Mouse (Mus musculus) hindbrain, embryonic 13.5 days (tissue): ENCODE data around the gene Dicer1. TPM values are rescaled to one million over a fixed set of nuclear protein-coding genes. Genes with fewer than 3 reads are reported as not detected.

Experiments used
- ATAC-seq: fragments of 200-750 bp; cut with Nextera tagmentation; 2 replicates; pipeline ENCODE4 v1.8.0; 2017; ENCODE audit warnings: moderate TSS enrichment; ENCODE audit not compliant: low FRiP score
- H3K27ac ChIP-seq: fragments of 300-500 bp; sonication (generic); 2 replicates; pipeline ENCODE4 v1.5.1; 2015; ENCODE audit warnings: inconsistent platforms, mild to moderate bottlenecking, moderate library complexity
- H3K27me3 ChIP-seq: fragments of 300-500 bp; sonication (generic); 2 replicates; pipeline ENCODE4 v1.6.1; 2015; ENCODE audit warnings: mild to moderate bottlenecking, inconsistent platforms
- H3K36me3 ChIP-seq: fragments of 300-500 bp; sonication (generic); 2 replicates; pipeline ENCODE4 v1.6.1; 2015; ENCODE audit warnings: mild to moderate bottlenecking, inconsistent platforms
- H3K4me1 ChIP-seq: fragments of 300-500 bp; sonication (generic); replicated peaks from 2 replicates; pipeline ENCODE4 v1.6.1; 2015; ENCODE audit warnings: inconsistent platforms
- H3K4me2 ChIP-seq: fragments of 300-500 bp; sonication (generic); 2 replicates; pipeline ENCODE4 v1.6.1; 2015; ENCODE audit warnings: inconsistent platforms, mild to moderate bottlenecking, moderate library complexity
- H3K4me3 ChIP-seq: fragments of 300-500 bp; sonication (generic); 2 replicates; pipeline ENCODE4 v1.5.1; 2015; ENCODE audit warnings: mild to moderate bottlenecking, inconsistent platforms
- H3K9ac ChIP-seq: fragments of 300-500 bp; sonication (generic); 2 replicates; pipeline ENCODE4 v1.6.1; 2015; ENCODE audit warnings: mild to moderate bottlenecking, inconsistent platforms
- H3K9me3 ChIP-seq: fragments of 300-500 bp; sonication (generic); 2 replicates; pipeline ENCODE4 v1.6.1; 2016; ENCODE audit warnings: inconsistent platforms
- WGBS: fragments of 180-500 bp; shearing (Covaris S2); methylation state at CpG from one replicate; pipeline ENCODE4 v1.1.7; 2015; 5-methylcytosine and 5-hydroxymethylcytosine counted together
- polyA plus RNA-seq: library from polyadenylated mRNA; unstranded; fragments of >200 nt; fragmentation: Nextera tagmentation; extraction: Ambion mirVana; gene quantifications from 2 replicates; pipeline ENCODE4 v1.2.1, GENCODE M21; 2015

Gene Dicer1
- polyA plus RNA-seq, 1 experiment from 2014 or later, result 55.1 TPM

DNA sequence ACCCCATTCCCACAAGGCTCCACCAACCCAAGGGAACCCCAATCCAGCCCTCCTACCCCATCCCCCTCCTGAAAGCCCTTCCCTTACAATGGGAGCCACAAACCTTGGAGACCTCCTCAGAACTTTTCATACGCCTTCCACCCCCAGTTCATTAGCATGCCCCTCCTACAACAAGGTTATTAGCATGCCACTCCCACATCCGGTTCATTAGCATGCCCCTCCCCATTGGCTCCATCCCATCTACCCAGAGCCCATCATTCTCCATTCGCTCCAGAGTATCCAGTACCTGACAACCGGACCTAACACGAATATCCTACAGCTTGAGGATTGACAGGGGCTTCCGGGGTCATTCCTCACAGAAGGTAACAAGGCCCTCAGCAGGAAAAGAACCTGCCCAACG lies 83.9 kb downstream of the Dicer1 start:
- Histone ChIP-seq H3K9ac (no peak overlapping the region), H3K4me1 (no peaks in the 10 kb centered on the region), H3K27ac (no peak overlapping the region), H3K27me3 (no peaks in the 10 kb centered on the region), H3K4me3 (no peak overlapping the region), H3K9me3 (no peaks in the 10 kb centered on the region), H3K4me2 (no peak overlapping the region), H3K36me3 (no peaks in the 10 kb centered on the region)
- WGBS, result 79% methylated on average over 7 of the region's 7 CpGs
- no peak for ATAC-seq

DNA sequence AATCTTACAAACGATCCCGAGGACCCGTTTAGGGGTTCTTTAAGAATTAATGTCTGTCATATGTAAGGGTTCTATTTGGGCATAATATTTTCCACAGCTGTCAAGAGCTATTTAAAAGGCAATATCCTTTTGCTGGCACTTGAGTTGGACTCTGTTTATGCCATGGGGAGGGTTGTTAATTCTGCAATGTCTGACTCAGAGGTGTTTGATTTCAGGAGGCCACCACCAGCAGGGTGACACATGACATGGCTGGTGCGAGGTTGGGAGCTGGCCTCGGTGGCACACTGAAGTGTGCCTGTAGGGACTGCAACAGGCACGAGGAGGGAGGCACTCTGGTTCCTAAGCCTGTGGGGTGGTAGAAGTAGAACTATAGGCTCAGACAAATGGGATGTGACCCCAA lies 85.8 kb downstream of the Dicer1 start:
- 80% methylated on average over 6 of the region's 6 CpGs for WGBS

DNA sequence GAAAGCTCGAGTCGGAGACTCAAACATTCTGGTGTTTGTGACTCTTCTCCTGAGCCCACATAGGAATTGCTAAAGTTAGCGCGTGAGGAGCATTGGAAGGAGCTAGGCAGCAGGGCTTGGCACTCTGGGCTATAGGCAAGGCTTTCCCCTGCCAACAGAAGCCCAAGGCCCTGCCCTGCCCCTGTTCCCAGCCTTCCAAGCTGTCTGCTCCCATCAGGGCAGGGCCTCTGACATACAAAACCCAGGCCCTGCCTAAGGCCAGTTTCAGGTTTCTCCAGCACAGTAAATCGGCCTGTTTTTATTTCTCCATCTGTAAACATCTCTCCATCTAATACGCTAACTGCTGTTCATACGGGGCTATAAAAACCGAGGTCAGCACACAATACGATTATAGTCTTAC lies 86.2 kb downstream of the Dicer1 start:
- Histone ChIP-seq H3K27ac (no peak overlapping the region), H3K9me3 (no peaks in the 10 kb centered on the region), H3K9ac (no peak overlapping the region), H3K4me3 (no peak overlapping the region), H3K4me2 (no peak overlapping the region), H3K27me3 (no peaks in the 10 kb centered on the region), H3K4me1 (no peaks in the 10 kb centered on the region), H3K36me3 (no peaks in the 10 kb centered on the region)
- no peak for ATAC-seq
- WGBS, result 88% methylated on average over 9 of the region's 9 CpGs

More for the DNA sequence above, 85.8 kb downstream of the Dicer1 start:
- Histone ChIP-seq H3K4me1 (no peaks in the 10 kb centered on the region), H3K9me3 (no peaks in the 10 kb centered on the region), H3K4me2 (no peak overlapping the region), H3K27me3 (no peaks in the 10 kb centered on the region), H3K27ac (no peak overlapping the region), H3K4me3 (no peak overlapping the region), H3K9ac (no peak overlapping the region), H3K36me3 (no peaks in the 10 kb centered on the region)
- ATAC-seq, result no peak

DNA sequence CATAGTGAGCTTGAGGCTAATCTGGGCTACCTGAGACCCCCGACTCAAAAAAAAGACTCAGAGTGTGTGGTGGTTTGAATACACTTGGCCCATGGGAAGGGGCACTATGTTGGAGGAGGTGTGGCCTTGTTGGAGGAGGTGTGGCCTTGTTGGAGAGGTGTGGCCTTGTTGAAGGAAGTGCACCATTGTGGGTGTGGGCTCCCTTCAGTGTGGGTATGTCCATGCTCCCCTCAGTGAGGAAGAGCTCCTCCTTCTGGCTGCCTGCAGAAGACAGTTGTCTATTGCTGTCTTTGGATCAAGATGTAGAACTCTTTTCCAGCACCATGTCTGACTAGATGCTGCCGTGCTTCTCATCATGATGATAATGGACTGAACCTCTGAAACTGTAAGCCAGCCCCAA lies 95.6 kb downstream of the Dicer1 start:
- peaks cover 11% of the 10 kb centered on the region for H3K4me1 ChIP-seq
- H3K9ac ChIP-seq, result no peak overlapping the region
- WGBS, result 97% methylated on average over 2 of the region's 2 CpGs
- H3K27ac ChIP-seq, result no peak overlapping the region
- no peaks in the 10 kb centered on the region for H3K9me3 ChIP-seq
- H3K27me3 ChIP-seq, result no peaks in the 10 kb centered on the region
- no peaks in the 10 kb centered on the region for H3K36me3 ChIP-seq
- ATAC-seq, result no peak
- H3K4me3 ChIP-seq, result no peak overlapping the region
- H3K4me2 ChIP-seq, result no peak overlapping the region

DNA sequence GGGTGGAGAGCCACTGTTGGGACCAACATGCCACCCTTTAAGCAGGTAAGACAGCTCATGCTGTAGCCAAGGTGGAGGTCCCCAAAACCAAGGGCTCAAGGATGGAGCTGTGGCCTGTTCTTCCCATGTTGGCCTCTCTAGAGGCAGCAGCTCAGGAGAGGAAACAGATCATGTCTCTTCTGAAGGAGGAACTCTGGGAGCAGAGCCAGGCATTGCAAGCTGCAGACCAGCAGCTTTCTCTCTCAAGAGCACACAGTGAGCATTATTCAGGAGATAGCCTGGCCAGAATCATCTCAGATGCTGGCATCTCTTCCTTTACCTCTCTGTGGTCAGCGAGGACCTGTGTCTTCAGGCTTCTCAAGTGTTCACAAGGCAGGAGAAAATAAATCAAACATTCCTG lies 96.7 kb downstream of the Dicer1 start:
- WGBS, result 96% methylated on average over 1 of the region's 1 CpGs
- Histone ChIP-seq H3K4me2 (no peak overlapping the region), H3K27ac (no peak overlapping the region), H3K9ac (no peak overlapping the region), H3K4me1 (peaks cover 22% of the 10 kb centered on the region), H3K4me3 (no peak overlapping the region), H3K36me3 (no peaks in the 10 kb centered on the region), H3K27me3 (no peaks in the 10 kb centered on the region), H3K9me3 (no peaks in the 10 kb centered on the region)
- no peak for ATAC-seq

DNA sequence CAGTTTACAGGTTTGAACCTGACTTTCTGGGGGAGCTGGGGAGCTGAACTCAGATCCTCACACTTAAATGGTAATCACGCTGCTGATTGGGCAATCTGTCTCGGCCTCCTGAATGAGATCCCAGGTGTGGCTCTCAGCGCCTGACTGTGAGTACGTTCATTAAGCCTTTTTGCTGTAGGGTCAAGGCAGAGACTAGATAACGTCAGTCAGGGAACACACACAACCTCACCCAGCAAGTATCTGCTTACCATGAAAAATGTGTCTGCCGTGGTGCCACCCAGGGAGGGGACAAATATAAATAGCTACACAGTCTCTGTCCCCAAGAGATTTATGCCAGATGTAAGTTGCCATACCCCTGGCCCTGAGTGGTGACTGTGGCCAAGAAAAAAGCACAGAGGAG lies 99.7 kb downstream of the Dicer1 start:
- Histone ChIP-seq H3K4me1 (peaks cover 22% of the 10 kb centered on the region), H3K4me3 (no peak overlapping the region), H3K27ac (no peak overlapping the region), H3K36me3 (no peaks in the 10 kb centered on the region), H3K9me3 (no peaks in the 10 kb centered on the region), H3K9ac (no peak overlapping the region), H3K27me3 (no peaks in the 10 kb centered on the region), H3K4me2 (no peak overlapping the region)
- WGBS, result 51% methylated on average over 6 of the region's 6 CpGs
- ATAC-seq, result no peak

DNA sequence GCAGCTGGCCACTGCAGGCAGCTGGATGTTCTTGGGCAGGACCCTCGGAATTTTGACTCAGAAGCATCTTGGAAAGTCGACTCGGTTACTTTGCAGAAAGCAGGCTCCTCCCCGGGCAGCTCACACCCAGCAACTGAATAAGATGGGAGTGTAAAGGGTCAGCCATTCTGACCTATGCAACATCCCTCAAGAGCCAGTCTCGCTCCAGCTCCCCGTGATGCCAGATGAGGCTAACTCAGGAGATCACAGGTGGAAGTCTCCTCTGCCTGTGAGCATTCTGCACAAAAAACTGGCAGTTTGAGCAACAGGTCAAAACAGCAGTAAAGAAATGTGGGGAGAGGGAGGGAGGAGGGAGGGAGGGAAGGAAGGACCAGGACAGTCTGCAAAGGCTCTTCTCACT lies 100.5 kb downstream of the Dicer1 start:
- ATAC-seq, result no peak
- 37% methylated on average over 6 of the region's 6 CpGs for WGBS
- peaks cover 22% of the 10 kb centered on the region for H3K4me1 ChIP-seq

DNA sequence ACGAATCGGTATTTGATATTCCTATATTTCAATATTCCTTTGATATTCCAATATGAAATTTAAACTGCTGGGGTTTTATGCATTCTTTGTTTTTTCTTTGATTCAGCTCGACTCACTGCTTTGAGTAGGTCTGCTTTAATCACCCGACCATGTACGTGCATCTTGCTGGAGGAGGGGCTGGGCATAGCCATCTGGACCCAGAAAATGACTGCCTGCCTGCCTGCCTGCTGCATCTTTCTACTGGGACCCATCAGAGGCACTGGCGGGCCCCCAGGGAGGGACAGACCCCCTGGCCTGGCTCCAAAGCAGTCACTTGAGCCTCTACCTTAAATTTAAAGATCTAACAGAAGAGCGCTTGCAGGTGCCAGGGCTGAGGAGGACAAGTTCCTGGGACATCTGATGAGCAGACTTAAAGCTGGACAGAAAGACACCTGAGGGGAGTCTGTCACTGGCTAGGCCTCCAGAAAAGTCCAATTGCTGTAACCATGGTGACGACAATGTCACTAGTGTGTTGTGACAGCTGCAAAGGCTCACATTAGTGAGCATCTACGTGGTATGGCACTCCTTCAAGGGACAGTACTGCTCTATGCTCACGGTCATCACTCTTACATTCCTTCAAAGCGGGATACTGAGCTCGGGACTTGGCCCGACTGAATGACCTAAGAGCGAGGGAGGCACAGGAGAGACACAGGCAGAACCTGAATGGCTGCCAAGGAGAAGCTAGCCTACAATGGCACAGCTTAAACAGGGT lies 101.1 kb downstream of the Dicer1 start:
- H3K27ac ChIP-seq, result no peak overlapping the region
- peaks cover 22% of the 10 kb centered on the region for H3K4me1 ChIP-seq
- H3K4me3 ChIP-seq, result no peak overlapping the region
- WGBS, result 52% methylated on average over 14 of the region's 14 CpGs
- no peaks in the 10 kb centered on the region for H3K36me3 ChIP-seq
- H3K9ac ChIP-seq, result peak overlapping the region; percentile 43; the same call in 1 of the 2 replicates
- no peaks in the 10 kb centered on the region for H3K9me3 ChIP-seq
- no peaks in the 10 kb centered on the region for H3K27me3 ChIP-seq
- H3K4me2 ChIP-seq, result no peak overlapping the region
- ATAC-seq, result peak; percentile 83

More for the DNA sequence above, 100.5 kb downstream of the Dicer1 start:
- H3K9ac ChIP-seq, result no peak overlapping the region
- H3K4me3 ChIP-seq, result no peak overlapping the region
- H3K9me3 ChIP-seq, result no peaks in the 10 kb centered on the region
- no peaks in the 10 kb centered on the region for H3K36me3 ChIP-seq
- no peak overlapping the region for H3K27ac ChIP-seq
- H3K27me3 ChIP-seq, result no peaks in the 10 kb centered on the region
- H3K4me2 ChIP-seq, result no peak overlapping the region

DNA sequence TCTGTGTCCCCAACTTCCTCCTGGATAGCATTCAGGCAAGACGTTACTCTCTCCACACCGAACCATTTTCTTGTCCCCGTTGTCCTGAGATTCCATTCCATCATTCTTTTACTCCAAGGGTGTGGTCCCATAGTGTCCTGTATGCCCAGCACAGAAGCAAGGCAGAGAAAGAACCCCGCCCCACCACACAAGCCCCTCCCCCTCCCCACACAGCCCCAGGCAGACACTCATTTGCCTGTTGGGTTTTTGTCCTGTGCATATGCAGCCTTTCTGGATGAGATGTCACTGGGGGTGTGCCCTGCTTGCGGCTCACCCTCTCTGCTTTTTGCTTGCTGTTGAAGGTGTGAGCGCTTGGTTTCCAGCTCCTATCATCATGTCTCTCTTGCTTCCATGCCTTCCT lies 103.4 kb downstream of the Dicer1 start:
- no peak overlapping the region for H3K4me2 ChIP-seq
- peaks cover 22% of the 10 kb centered on the region for H3K4me1 ChIP-seq
- H3K9me3 ChIP-seq, result no peaks in the 10 kb centered on the region
- no peak overlapping the region for H3K9ac ChIP-seq
- H3K36me3 ChIP-seq, result no peaks in the 10 kb centered on the region
- 91% methylated on average over 6 of the region's 6 CpGs for WGBS
- no peak overlapping the region for H3K4me3 ChIP-seq
- H3K27ac ChIP-seq, result no peak overlapping the region
- H3K27me3 ChIP-seq, result no peaks in the 10 kb centered on the region
- no peak for ATAC-seq

DNA sequence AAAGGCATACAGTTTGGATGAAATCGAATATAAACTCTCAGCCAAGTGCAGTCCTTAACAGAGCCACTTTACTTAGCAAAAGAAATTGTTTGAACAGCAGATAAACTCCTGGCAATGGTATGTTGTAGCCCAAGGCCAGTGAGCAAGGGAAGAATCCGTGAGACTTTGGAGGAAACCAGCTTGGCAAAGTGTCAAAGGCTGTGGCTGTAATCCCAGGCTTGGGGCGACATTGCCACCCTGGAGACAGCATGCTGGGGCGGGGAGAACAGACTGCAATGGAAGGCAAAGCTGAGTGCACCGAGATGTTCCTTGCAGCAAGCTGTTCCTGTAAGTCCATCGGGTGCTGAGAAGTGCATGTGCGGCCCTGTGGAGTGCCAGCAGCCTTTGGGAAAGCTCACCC lies 109.4 kb downstream of the Dicer1 start:
- H3K9me3 ChIP-seq, result no peaks in the 10 kb centered on the region
- H3K9ac ChIP-seq, result no peak overlapping the region
- H3K36me3 ChIP-seq, result no peaks in the 10 kb centered on the region
- ATAC-seq, result no peak
- no peak overlapping the region for H3K4me2 ChIP-seq
- H3K4me1 ChIP-seq, result peaks cover 15% of the 10 kb centered on the region
- no peak overlapping the region for H3K4me3 ChIP-seq
- H3K27ac ChIP-seq, result no peak overlapping the region
- H3K27me3 ChIP-seq, result peaks cover 10% of the 10 kb centered on the region; the same call in 1 of the 2 replicates
- WGBS, result 77% methylated on average over 7 of the region's 7 CpGs

DNA sequence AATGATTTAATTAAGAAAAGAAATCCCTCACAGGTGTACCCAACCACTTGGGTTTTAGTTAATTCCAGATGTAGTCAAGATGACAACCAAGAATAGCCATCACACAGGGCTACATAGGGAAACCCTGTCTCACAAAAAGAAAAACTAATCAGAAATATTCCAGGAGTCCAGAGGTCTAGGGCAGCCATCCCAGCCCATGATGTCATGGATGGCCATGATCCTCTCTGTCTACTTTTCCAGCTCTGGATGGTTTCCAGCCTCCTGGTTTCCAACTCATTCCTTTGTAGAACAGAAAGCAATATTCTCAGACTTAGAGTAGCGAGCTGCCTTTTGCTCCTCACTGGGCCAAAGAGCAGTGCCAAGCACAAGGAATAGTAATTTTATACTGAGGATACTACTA lies 110.8 kb downstream of the Dicer1 start:
- Histone ChIP-seq H3K4me3 (no peak overlapping the region), H3K4me1 (peaks cover 24% of the 10 kb centered on the region), H3K9me3 (no peaks in the 10 kb centered on the region), H3K27ac (no peak overlapping the region), H3K9ac (no peak overlapping the region), H3K27me3 (peaks cover 16% of the 10 kb centered on the region), H3K4me2 (no peak overlapping the region), H3K36me3 (no peaks in the 10 kb centered on the region)
- WGBS, result 97% methylated on average over 1 of the region's 1 CpGs
- ATAC-seq, result no peak

DNA sequence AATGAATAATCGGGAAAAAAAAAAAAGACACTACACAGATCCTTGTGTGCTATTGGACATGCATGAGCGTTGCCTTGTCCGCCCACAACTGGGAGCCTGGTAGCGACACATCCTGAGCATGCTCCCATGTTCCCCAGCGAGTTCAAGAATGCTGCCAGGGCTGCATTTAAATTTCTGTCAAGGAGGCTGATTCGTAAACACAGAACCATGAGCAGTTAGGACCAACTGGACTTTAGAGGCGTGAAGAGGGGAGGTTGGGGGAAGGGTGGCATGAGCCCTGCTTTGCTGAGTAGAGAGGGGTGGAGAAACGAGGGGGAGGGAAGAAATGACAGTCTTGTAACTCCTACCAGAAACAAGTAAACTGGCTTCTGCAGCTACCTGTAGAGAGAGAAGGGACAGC lies 113.6 kb downstream of the Dicer1 start:
- Histone ChIP-seq H3K4me1 (peaks cover 28% of the 10 kb centered on the region), H3K27ac (no peak overlapping the region), H3K9ac (no peak overlapping the region), H3K4me3 (no peak overlapping the region), H3K4me2 (peak overlapping the region; percentile 43), H3K9me3 (no peaks in the 10 kb centered on the region), H3K36me3 (no peaks in the 10 kb centered on the region), H3K27me3 (peaks cover 16% of the 10 kb centered on the region)
- 30% methylated on average over 8 of the region's 8 CpGs for WGBS
- peak; percentile 18; the same call in 1 of the 2 replicates for ATAC-seq
